Mouse (Mus musculus): ENCODE data around the gene Wwox. TPM values are rescaled to one million over a fixed set of nuclear protein-coding genes. Genes with fewer than 3 reads are reported as not detected.

Wwox gene
- total RNA-seq, 1 experiment: 12.5 TPM

DNA sequence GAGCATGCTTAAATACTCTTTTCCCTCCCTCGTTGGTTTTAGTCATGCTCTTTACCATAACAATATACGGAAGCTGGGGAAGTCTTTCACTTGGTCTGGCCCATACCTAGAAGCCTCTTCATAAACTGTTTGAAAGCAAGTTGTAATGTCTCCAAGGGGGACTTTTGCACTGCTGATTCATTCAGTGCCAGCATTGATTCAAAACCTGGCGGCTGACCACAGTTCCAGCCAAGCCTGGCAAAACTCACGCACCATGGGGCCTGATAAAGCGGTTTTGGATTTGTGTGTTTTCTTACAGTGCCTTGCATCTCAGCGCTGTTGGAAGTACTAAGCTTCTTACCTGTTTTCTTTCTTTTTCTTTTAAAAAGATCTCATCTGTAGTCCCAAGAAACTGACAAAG is 834.5 kb downstream of the Wwox start:
- H3K36me3 ChIP-seq (ENCODE audit: control insufficient read depth, insufficient read depth, low read length, poor library complexity, severe bottlenecking): no peaks in the 10 kb centered on the region
- no peak overlapping the region for H3K4me3 ChIP-seq (ENCODE audit: insufficient read depth in 1 of 2, low read depth in 1 of 2, low read length in 2 of 2, poor library complexity in 1 of 2, severe bottlenecking in 1 of 2)
- H3K9ac ChIP-seq (ENCODE audit: insufficient read depth, low read depth, low read length, poor library complexity, severe bottlenecking): no peak overlapping the region
- in situ Hi-C loops (cut with MboI; ENCODE audit: low sequenced_read_pairs in 2 of 2, unreplicated experiment in 2 of 2): no loop called here
- no peak for TF ChIP-seq CHD2 (IDR thresholded peaks at IDR 0.05; ENCODE audit: low read depth, low read length)
- no peak for TF ChIP-seq MAFK (IDR thresholded peaks at IDR 0.05; ENCODE audit: insufficient read depth, low read depth, low read length)
- TF ChIP-seq HCFC1 (IDR thresholded peaks at IDR 0.05; ENCODE audit: borderline replicate concordance, insufficient read depth, low read length): no peak
- no peak for TF ChIP-seq ZC3H11A (IDR thresholded peaks at IDR 0.05; ENCODE audit: borderline replicate concordance, low read depth, low read length)
- TF ChIP-seq ZNF384 (IDR thresholded peaks at IDR 0.05; ENCODE audit: low read depth, low read length): no peak
- DNase-seq (ENCODE audit: low read depth, low spot score): no peak
- no peaks in the 10 kb centered on the region for H3K9me3 ChIP-seq (ENCODE audit: control insufficient read depth, insufficient read depth, low read depth, low read length)
- H3K4me1 ChIP-seq (ENCODE audit: control insufficient read depth in 2 of 2, insufficient read depth in 2 of 2, low read length in 2 of 2, poor library complexity in 1 of 2): no peaks in the 10 kb centered on the region
- no peak overlapping the region for H3K27ac ChIP-seq (ENCODE audit: insufficient read depth, low read depth, low read length, poor library complexity, severe bottlenecking)

DNA sequence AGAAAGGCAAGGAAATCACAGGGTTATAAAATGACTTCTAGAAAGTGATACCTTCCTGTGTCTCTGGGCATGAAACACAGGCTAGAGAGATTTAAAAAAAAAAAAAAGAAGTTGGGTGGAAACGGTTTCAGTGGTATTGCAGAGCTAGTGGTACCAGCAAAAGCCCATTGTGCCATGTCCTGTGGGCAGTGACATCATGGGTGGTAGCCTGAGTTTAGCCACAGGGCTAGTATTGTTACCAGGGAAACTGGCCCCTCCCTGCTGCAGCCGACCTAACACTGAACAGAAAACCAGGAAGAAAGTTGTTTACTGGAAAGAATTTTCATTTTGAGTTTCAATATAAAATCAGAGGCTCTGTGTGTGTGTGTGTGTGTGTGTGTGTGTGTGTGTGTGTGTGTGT is 836.8 kb downstream of the Wwox start:
- H3K4me3 ChIP-seq (ENCODE audit: insufficient read depth in 1 of 2, low read depth in 1 of 2, low read length in 2 of 2, poor library complexity in 1 of 2, severe bottlenecking in 1 of 2): no peak overlapping the region
- H3K9me3 ChIP-seq (ENCODE audit: control insufficient read depth, insufficient read depth, low read depth, low read length): no peaks in the 10 kb centered on the region; the same call in 1 of the 2 replicates
- in situ Hi-C loops (cut with MboI; ENCODE audit: low sequenced_read_pairs in 2 of 2, unreplicated experiment in 2 of 2): no loop called here
- H3K4me1 ChIP-seq (ENCODE audit: control insufficient read depth in 2 of 2, insufficient read depth in 2 of 2, low read length in 2 of 2, poor library complexity in 1 of 2): no peaks in the 10 kb centered on the region
- H3K36me3 ChIP-seq (ENCODE audit: control insufficient read depth, insufficient read depth, low read length, poor library complexity, severe bottlenecking): no peaks in the 10 kb centered on the region
- TF ChIP-seq ZNF384 (IDR thresholded peaks at IDR 0.05; ENCODE audit: low read depth, low read length): no peak
- no peak for TF ChIP-seq ZC3H11A (IDR thresholded peaks at IDR 0.05; ENCODE audit: borderline replicate concordance, low read depth, low read length)
- TF ChIP-seq HCFC1 (IDR thresholded peaks at IDR 0.05; ENCODE audit: borderline replicate concordance, insufficient read depth, low read length): no peak
- no peak for TF ChIP-seq CHD2 (IDR thresholded peaks at IDR 0.05; ENCODE audit: low read depth, low read length)
- no peak for TF ChIP-seq MAFK (IDR thresholded peaks at IDR 0.05; ENCODE audit: insufficient read depth, low read depth, low read length)
- no peak overlapping the region for H3K9ac ChIP-seq (ENCODE audit: insufficient read depth, low read depth, low read length, poor library complexity, severe bottlenecking)
- DNase-seq (ENCODE audit: low read depth, low spot score): no peak
- no peak overlapping the region for H3K27ac ChIP-seq (ENCODE audit: insufficient read depth, low read depth, low read length, poor library complexity, severe bottlenecking)

DNA sequence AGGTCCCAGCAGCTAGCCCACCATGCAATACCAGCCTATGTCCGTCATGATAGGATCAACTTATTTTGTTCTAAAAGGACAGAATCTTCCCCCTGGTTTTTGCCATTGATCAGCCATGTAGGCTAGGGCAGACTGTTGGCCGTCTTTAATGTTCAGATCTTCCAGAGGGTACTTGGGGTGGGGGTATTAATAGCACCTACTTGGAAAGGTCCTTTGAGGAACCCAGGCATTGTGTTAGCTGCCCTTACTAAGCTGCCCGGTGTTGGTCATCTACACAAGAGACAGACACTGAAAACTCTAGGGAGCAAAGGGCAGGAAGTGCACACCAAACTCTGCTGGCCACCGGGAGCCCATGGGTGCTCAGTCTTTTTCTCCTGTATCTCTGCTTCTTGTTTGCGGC is 838.8 kb downstream of the Wwox start:
- in situ Hi-C loops (cut with MboI; ENCODE audit: low sequenced_read_pairs in 2 of 2, unreplicated experiment in 2 of 2): no loop called here
- no peak for DNase-seq (ENCODE audit: low read depth, low spot score)
- Histone ChIP-seq H3K9me3 (ENCODE audit: control insufficient read depth, insufficient read depth, low read depth, low read length) (no peaks in the 10 kb centered on the region; the same call in 1 of the 2 replicates), H3K27ac (ENCODE audit: insufficient read depth, low read depth, low read length, poor library complexity, severe bottlenecking) (no peak overlapping the region), H3K9ac (ENCODE audit: insufficient read depth, low read depth, low read length, poor library complexity, severe bottlenecking) (no peak overlapping the region), H3K4me1 (ENCODE audit: control insufficient read depth in 2 of 2, insufficient read depth in 2 of 2, low read length in 2 of 2, poor library complexity in 1 of 2) (no peaks in the 10 kb centered on the region), H3K36me3 (ENCODE audit: control insufficient read depth, insufficient read depth, low read length, poor library complexity, severe bottlenecking) (no peaks in the 10 kb centered on the region), H3K4me3 (ENCODE audit: insufficient read depth in 1 of 2, low read depth in 1 of 2, low read length in 2 of 2, poor library complexity in 1 of 2, severe bottlenecking in 1 of 2) (no peak overlapping the region)
- TF ChIP-seq MAFK (IDR thresholded peaks at IDR 0.05; ENCODE audit: insufficient read depth, low read depth, low read length) (no peak), ZNF384 (IDR thresholded peaks at IDR 0.05; ENCODE audit: low read depth, low read length) (no peak), HCFC1 (IDR thresholded peaks at IDR 0.05; ENCODE audit: borderline replicate concordance, insufficient read depth, low read length) (no peak), ZC3H11A (IDR thresholded peaks at IDR 0.05; ENCODE audit: borderline replicate concordance, low read depth, low read length) (no peak), CHD2 (IDR thresholded peaks at IDR 0.05; ENCODE audit: low read depth, low read length) (no peak)

DNA sequence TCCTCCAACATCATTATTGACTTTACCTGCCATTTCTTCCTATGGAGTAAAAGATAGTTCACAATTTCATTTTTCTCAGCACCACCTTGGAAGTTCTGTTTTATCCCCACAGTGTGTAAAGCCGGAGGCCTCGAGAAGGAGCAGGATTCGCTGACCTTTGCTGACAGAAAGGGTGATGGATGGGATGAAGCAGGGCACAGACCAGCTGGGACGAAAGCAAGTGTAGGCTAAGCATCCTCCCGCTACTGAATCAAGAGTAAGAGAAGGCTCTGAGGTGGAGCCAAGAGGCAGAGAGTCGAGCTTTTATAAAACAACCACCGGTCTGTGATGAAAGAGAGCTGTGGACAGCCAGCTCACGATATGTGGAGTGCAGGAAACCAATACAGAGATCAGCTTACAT is 850.8 kb downstream of the Wwox start:
- in situ Hi-C loops (cut with MboI; ENCODE audit: low sequenced_read_pairs in 2 of 2, unreplicated experiment in 2 of 2): no loop called here
- H3K9ac ChIP-seq (ENCODE audit: insufficient read depth, low read depth, low read length, poor library complexity, severe bottlenecking): no peak overlapping the region
- no peak overlapping the region for H3K27ac ChIP-seq (ENCODE audit: insufficient read depth, low read depth, low read length, poor library complexity, severe bottlenecking)
- no peak overlapping the region for H3K4me3 ChIP-seq (ENCODE audit: insufficient read depth in 1 of 2, low read depth in 1 of 2, low read length in 2 of 2, poor library complexity in 1 of 2, severe bottlenecking in 1 of 2)
- DNase-seq (ENCODE audit: low read depth, low spot score): no peak
- H3K4me1 ChIP-seq (ENCODE audit: control insufficient read depth in 2 of 2, insufficient read depth in 2 of 2, low read length in 2 of 2, poor library complexity in 1 of 2): no peaks in the 10 kb centered on the region
- peaks cover 4% of the 10 kb centered on the region; the same call in 1 of the 2 replicates for H3K9me3 ChIP-seq (ENCODE audit: control insufficient read depth, insufficient read depth, low read depth, low read length)
- no peaks in the 10 kb centered on the region for H3K36me3 ChIP-seq (ENCODE audit: control insufficient read depth, insufficient read depth, low read length, poor library complexity, severe bottlenecking)
- TF ChIP-seq HCFC1 (IDR thresholded peaks at IDR 0.05; ENCODE audit: borderline replicate concordance, insufficient read depth, low read length): no peak
- TF ChIP-seq ZC3H11A (IDR thresholded peaks at IDR 0.05; ENCODE audit: borderline replicate concordance, low read depth, low read length): no peak
- TF ChIP-seq ZNF384 (IDR thresholded peaks at IDR 0.05; ENCODE audit: low read depth, low read length): no peak
- no peak for TF ChIP-seq MAFK (IDR thresholded peaks at IDR 0.05; ENCODE audit: insufficient read depth, low read depth, low read length)
- no peak for TF ChIP-seq CHD2 (IDR thresholded peaks at IDR 0.05; ENCODE audit: low read depth, low read length)

GRCm38 (mm10) chr8:115296760-115297159 is 857.3 kb downstream of the Wwox start:
- H3K27ac ChIP-seq (ENCODE audit: insufficient read depth, low read depth, low read length, poor library complexity, severe bottlenecking): no peak overlapping the region
- TF ChIP-seq ZNF384 (IDR thresholded peaks at IDR 0.05; ENCODE audit: low read depth, low read length): no peak
- TF ChIP-seq HCFC1 (IDR thresholded peaks at IDR 0.05; ENCODE audit: borderline replicate concordance, insufficient read depth, low read length): no peak
- TF ChIP-seq ZC3H11A (IDR thresholded peaks at IDR 0.05; ENCODE audit: borderline replicate concordance, low read depth, low read length): no peak
- TF ChIP-seq MAFK (IDR thresholded peaks at IDR 0.05; ENCODE audit: insufficient read depth, low read depth, low read length): no peak
- no peak for TF ChIP-seq CHD2 (IDR thresholded peaks at IDR 0.05; ENCODE audit: low read depth, low read length)
- H3K9ac ChIP-seq (ENCODE audit: insufficient read depth, low read depth, low read length, poor library complexity, severe bottlenecking): no peak overlapping the region
- no peaks in the 10 kb centered on the region for H3K36me3 ChIP-seq (ENCODE audit: control insufficient read depth, insufficient read depth, low read length, poor library complexity, severe bottlenecking)
- no peaks in the 10 kb centered on the region for H3K9me3 ChIP-seq (ENCODE audit: control insufficient read depth, insufficient read depth, low read depth, low read length)
- no peak overlapping the region for H3K4me3 ChIP-seq (ENCODE audit: insufficient read depth in 1 of 2, low read depth in 1 of 2, low read length in 2 of 2, poor library complexity in 1 of 2, severe bottlenecking in 1 of 2)
- no peak for DNase-seq (ENCODE audit: low read depth, low spot score)
- in situ Hi-C loops (cut with MboI; ENCODE audit: low sequenced_read_pairs in 2 of 2, unreplicated experiment in 2 of 2): no loop called here
- H3K4me1 ChIP-seq (ENCODE audit: control insufficient read depth in 2 of 2, insufficient read depth in 2 of 2, low read length in 2 of 2, poor library complexity in 1 of 2): no peaks in the 10 kb centered on the region

Measured in ES-E14 (cell line).